Mouse (Mus musculus) cerebellum, adult 2 months (tissue): ENCODE measurements at regions not wholly inside any gene's neighbourhood (a gene's known extent, or its start where the extent isn't known, plus 50 kb on each side); places are given as distances from the start of the nearest gene placed in this dataset.

Experiments used
- CTCF ChIP-seq: fragments of 200-500 bp; IDR thresholded peaks from 2 replicates; pipeline ENCODE4 v1.5.1; 2011; ENCODE audit warnings: low read depth, mild to moderate bottlenecking, control low read depth, low read length, moderate library complexity, borderline replicate concordance; ENCODE audit not compliant: insufficient read depth
- POLR2A ChIP-seq: fragments of 200-500 bp; IDR thresholded peaks from 2 replicates; pipeline ENCODE4 v1.6.1; 2011; ENCODE audit warnings: low read length, control low read depth, borderline replicate concordance; ENCODE audit not compliant: insufficient read depth

GRCm38 (mm10) chr15:57590597-57591219, 113.3 kb upstream of the Slc22a22 start:
- no peak for TF ChIP-seq CTCF
- TF ChIP-seq POLR2A, result no peak
